Mouse (Mus musculus): ENCODE measurements at regions not wholly inside any gene's neighbourhood (a gene's known extent, or its start where the extent isn't known, plus 50 kb on each side); places are given as distances from the start of the nearest gene placed in this dataset.

DNA sequence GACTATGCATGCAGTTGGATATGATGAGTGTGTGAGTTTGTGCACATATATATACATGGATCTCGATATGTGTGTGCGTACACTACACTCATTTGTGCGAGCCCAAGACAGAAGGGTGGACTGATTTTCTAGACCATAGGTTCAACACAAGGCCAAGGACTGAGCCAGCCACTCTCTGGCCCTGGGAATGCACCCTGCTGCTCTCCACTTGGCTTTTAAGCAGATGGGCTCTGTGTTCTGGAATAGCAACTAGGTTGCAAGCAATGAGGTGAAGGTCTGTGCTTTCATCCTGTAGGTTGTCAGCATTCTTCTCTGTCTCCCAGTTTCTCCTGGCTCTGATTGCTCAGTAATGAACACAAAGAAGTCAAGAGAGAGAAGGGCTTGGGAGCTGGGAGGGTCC is 66.5 kb downstream of the Gadd45g start:
- TF ChIP-seq CTCF (IDR thresholded peaks at IDR 0.05; ENCODE audit: control insufficient read depth, insufficient read depth, insufficient read length) (no peak), USF1 (IDR thresholded peaks at IDR 0.05; ENCODE audit: low read depth) (no peak), MYOD1 (IDR thresholded peaks at IDR 0.05; ENCODE audit: control insufficient read depth, insufficient read length, low read depth) (no peak), CEBPB (IDR thresholded peaks at IDR 0.05; ENCODE audit: low read depth) (no peak)

Measured in C2C12 (cell line).